8 mouse cellular contexts compared by ENCODE assay signal in the genomic region with DNA sequence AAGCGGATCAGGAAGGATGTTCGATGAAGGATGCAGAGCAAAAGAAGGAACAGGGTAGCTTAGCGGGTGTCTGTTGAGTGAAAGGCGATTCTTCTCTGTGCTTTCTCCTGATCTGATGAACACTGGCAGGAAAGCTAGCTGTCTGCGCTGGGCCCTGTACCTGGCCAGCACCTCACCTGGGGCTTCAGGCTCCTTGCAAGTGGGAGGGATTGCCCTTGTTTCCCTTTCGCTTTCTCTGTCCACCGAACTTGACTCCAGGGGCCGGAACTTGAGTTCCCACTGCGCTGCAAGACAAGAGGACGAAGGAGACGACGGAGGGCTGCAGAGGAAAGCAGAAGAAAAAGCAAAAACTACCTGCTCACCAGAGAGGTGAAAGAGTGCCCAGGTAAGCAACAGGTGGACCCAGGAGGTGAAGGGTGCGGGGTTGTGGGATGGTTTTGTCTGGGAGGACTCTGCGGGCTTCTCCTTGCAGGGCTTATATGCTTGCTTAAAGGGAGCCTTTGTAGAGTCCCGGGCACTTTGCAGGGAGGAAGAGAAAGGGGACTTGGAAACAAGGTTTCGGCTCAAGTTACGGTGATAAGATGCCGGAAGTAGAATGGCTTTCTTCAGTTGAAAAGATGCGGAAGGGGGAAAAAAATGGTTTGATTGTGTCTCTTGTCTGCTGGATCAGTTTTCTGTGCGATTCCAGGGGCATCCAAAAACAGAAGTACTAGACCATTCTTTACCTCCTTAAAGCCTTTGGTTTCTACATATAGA. TPM values are rescaled to one million over a fixed set of nuclear protein-coding genes. Genes with fewer than 3 reads are reported as not detected.
A peak's percentile ranks its signal among the peaks of the same experiment; 100 is the strongest.
DNase-seq lines count a peak whose midpoint lies in the region; ATAC-seq and TF ChIP-seq lines count a peak whose summit lies in the region.

A gene (plus strand): TSS at position 51 of the 756 bp plus-strand sequence.

- no peaks in the 10 kb centered on the region for H3K9me3 ChIP-seq in forebrain, embryonic 16.5 days (ENCODE audit: control insufficient read depth, low read length)
- no peaks in the 10 kb centered on the region for H3K9me3 ChIP-seq in intestine, postnatal 0 days (ENCODE audit: control insufficient read depth)

- H3K36me3 ChIP-seq in testis, adult 2 months (ENCODE audit: control insufficient read depth, insufficient read depth, low read length), result no peaks in the 10 kb centered on the region
- H3K36me3 ChIP-seq in forebrain, embryonic 16.5 days (ENCODE audit: control insufficient read depth, insufficient read depth), result no peaks in the 10 kb centered on the region
- no peaks in the 10 kb centered on the region for H3K36me3 ChIP-seq in intestine, postnatal 0 days (ENCODE audit: control insufficient read depth, insufficient read depth)

- H3K4me3 ChIP-seq in testis, adult 2 months (ENCODE audit: control insufficient read depth, low read depth, low read length), result peak within 1 kb of the TSS; percentile 55
- H3K4me3 ChIP-seq in forebrain, embryonic 16.5 days (replicated peaks; ENCODE audit: low read length), result peak within 1 kb of the TSS; percentile 13
- peak within 1 kb of the TSS; percentile 47 for H3K4me3 ChIP-seq in intestine, postnatal 0 days (ENCODE audit: low read depth, low read length)
- peak within 1 kb of the TSS; percentile 92 for H3K4me3 ChIP-seq in lung, adult 2 months (replicated peaks; ENCODE audit: extremely low read depth, low read depth, low read length)
- peak within 1 kb of the TSS; percentile 23 for H3K4me3 ChIP-seq in olfactory bulb, adult 2 months (ENCODE audit: insufficient read depth, low read depth, low read length)

- no peak for TF ChIP-seq CTCF in testis, adult 2 months (IDR thresholded peaks at IDR 0.05; ENCODE audit: control insufficient read depth, insufficient read depth, insufficient replicate concordance, low read depth, low read length)
- TF ChIP-seq CTCF in intestine, postnatal 0 days (IDR thresholded peaks at IDR 0.05; ENCODE audit: low read depth), result no peak
- TF ChIP-seq CTCF in lung, adult 2 months (IDR thresholded peaks at IDR 0.05; ENCODE audit: insufficient read depth, low read length), result no peak
- TF ChIP-seq CTCF in olfactory bulb, adult 2 months (IDR thresholded peaks at IDR 0.05; ENCODE audit: insufficient read depth, low read depth, low read length), result no peak

- WGBS in forebrain, embryonic 16.5 days, result 6% methylated on average over 20 of the region's 20 CpGs
- WGBS in intestine, postnatal 0 days, result 4% methylated on average over 20 of the region's 20 CpGs
- WGBS in lung, adult 2 months, result 2% methylated on average over 20 of the region's 20 CpGs
- 38% methylated on average over 20 of the region's 20 CpGs for WGBS in olfactory bulb, adult 2 months

- no peak for TF ChIP-seq POLR2A in testis, adult 2 months (IDR thresholded peaks at IDR 0.05; ENCODE audit: control insufficient read depth, low read depth, low read length)
- peak; percentile 54; the same call in 1 of the 2 replicates for TF ChIP-seq POLR2A in lung, adult 2 months (IDR thresholded peaks at IDR 0.05; ENCODE audit: borderline replicate concordance, extremely low read depth, low read depth, low read length)
- no peak for TF ChIP-seq POLR2A in olfactory bulb, adult 2 months (IDR thresholded peaks at IDR 0.05; ENCODE audit: insufficient read depth, low read depth, low read length)

- no peak for DNase-seq in testis, postnatal 10 days (ENCODE audit: low spot score)
- peak; percentile 66 for DNase-seq in lung, adult 2 months
- no peak for DNase-seq in right cerebral cortex, postnatal 10 days (ENCODE audit: low spot score in 2 of 2)
- no peak for DNase-seq in layer of hippocampus, adult 8-10 months (ENCODE audit: low spot score in 2 of 2)

- H3K4me1 ChIP-seq in testis, adult 2 months (ENCODE audit: control insufficient read depth, insufficient read depth, low read length), result peaks cover 9% of the 10 kb centered on the region
- peaks cover 8% of the 10 kb centered on the region for H3K4me1 ChIP-seq in forebrain, embryonic 16.5 days (replicated peaks; ENCODE audit: control insufficient read depth, insufficient read depth, low read length)
- H3K4me1 ChIP-seq in intestine, postnatal 0 days (replicated peaks; ENCODE audit: control insufficient read depth, insufficient read depth, low read length), result peaks cover 4% of the 10 kb centered on the region; the same call in 1 of the 2 replicates
- H3K4me1 ChIP-seq in lung, adult 2 months (ENCODE audit: control insufficient read depth, insufficient read depth, low read length), result peaks cover 3% of the 10 kb centered on the region
- H3K4me1 ChIP-seq in olfactory bulb, adult 2 months (ENCODE audit: control insufficient read depth, insufficient read depth, low read length), result peaks cover 3% of the 10 kb centered on the region; the same call in 1 of the 2 replicates

- H3K4me2 ChIP-seq in forebrain, embryonic 16.5 days (ENCODE audit: low read length), result peak within 1 kb of the TSS; percentile 39
- H3K4me2 ChIP-seq in intestine, postnatal 0 days (replicated peaks; ENCODE audit: low read depth), result peak within 1 kb of the TSS; percentile 67

- no peaks in the 10 kb centered on the region for H3K27me3 ChIP-seq in testis, adult 2 months (ENCODE audit: control insufficient read depth, insufficient read depth, low read length)
- H3K27me3 ChIP-seq in forebrain, embryonic 16.5 days (replicated peaks; ENCODE audit: control insufficient read depth, insufficient read depth, low read length), result 0 out of 2 replicates have a peak, but pooled peaks cover 2% of the 10 kb centered on the region
- no peaks in the 10 kb centered on the region for H3K27me3 ChIP-seq in intestine, postnatal 0 days (replicated peaks; ENCODE audit: control insufficient read depth, insufficient read depth, low read length)

- no peak within 1 kb of the TSS for H3K9ac ChIP-seq in forebrain, embryonic 16.5 days (replicated peaks; ENCODE audit: low read depth, low read length)
- peak within 1 kb of the TSS; percentile 35 for H3K9ac ChIP-seq in intestine, postnatal 0 days (ENCODE audit: low read depth, low read length)

- no peak for ATAC-seq in forebrain, embryonic 16.5 days
- ATAC-seq in intestine, postnatal 0 days, result peak; percentile 52

- peak within 1 kb of the TSS; percentile 36; the same call in 1 of the 2 replicates for H3K27ac ChIP-seq in testis, adult 2 months (ENCODE audit: control insufficient read depth, insufficient read depth, low read depth, low read length)
- H3K27ac ChIP-seq in forebrain, embryonic 16.5 days (ENCODE audit: low read length), result no peak within 1 kb of the TSS
- H3K27ac ChIP-seq in intestine, postnatal 0 days (ENCODE audit: low read depth, low read length), result peak within 1 kb of the TSS; percentile 63
- no peak within 1 kb of the TSS for H3K27ac ChIP-seq in olfactory bulb, adult 2 months (ENCODE audit: insufficient read depth, low read depth, low read length)

RNA-seq across cellular contexts. Expression of the gene that starts here (rescaled TPM):
- polyA plus RNA-seq in testis, adult 2 months (2012; rRNA removed), result 0.26 and 0.77 TPM in 2 replicates
- 0.20 and 0.30 TPM in 2 replicates for polyA plus RNA-seq in forebrain, embryonic 16.5 days (2015; fragmentation: Nextera tagmentation; extraction: Ambion mirVana)
- 14.0 and 14.7 TPM in 2 replicates for polyA plus RNA-seq in intestine, postnatal 0 days (2015; fragmentation: Nextera tagmentation; extraction: Ambion mirVana)
- polyA plus RNA-seq in lung, adult 2 months (2012; rRNA removed), result 3.6 and 5.2 TPM in 2 replicates
- polyA plus RNA-seq in olfactory bulb, adult 2 months (2012; ENCODE audit: insufficient read depth, insufficient read length, low replicate concordance, missing spikeins), result not detected in 2 replicates
- total RNA-seq in layer of hippocampus, adult 8-10 months (2022), result not detected

Comparison
In these comparisons a context has a peak if more than half of its experiments do, and no peak if none do; other contexts are left out.
1. H3K27ac ChIP-seq: peak in testis, adult 2 months (single experiment) and intestine, postnatal 0 days (single experiment); none in forebrain, embryonic 16.5 days (single experiment) and olfactory bulb, adult 2 months (single experiment).
2. H3K4me3 ChIP-seq: peak in every context shown above with its lines; median percentile 92 in lung, adult 2 months; 55 in testis, adult 2 months; 47 in intestine, postnatal 0 days; 23 in olfactory bulb, adult 2 months; 13 in forebrain, embryonic 16.5 days.